Mouse (Mus musculus): Measurements from ENCODE around the gene Gm5773. TPM values are rescaled to one million over a fixed set of nuclear protein-coding genes. Genes with fewer than 3 reads are reported as not detected.
"Not testable (repeated sequence)": the region's sequence is repeated elsewhere in the genome, so short reads cannot be mapped to it uniquely, and the experiment has no call there.

Gene Gm5773
- not detected in 2 replicates for polyA plus RNA-seq (2014; fragmentation: Nextera tagmentation; extraction: Ambion mirVana)

DNA sequence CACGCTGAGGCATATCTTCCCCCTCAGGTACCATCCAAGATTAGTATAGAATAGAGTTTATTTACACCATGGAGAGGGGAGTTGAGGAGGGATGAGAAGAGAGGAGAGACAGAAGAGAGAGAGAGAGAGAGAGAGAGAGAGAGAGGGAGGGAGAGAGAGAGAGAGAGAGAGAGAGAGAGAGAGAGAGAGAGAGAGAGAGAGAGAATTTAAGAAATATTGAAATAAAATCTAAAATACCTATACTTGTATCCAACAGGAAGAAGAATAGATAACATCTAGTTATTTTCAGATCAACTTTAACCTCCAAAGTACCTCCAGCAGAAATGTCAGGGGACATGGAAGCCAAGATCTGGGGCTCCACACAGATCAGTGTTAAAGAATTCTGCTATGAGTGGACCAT, at the start of gene Gm5773:
Gene Gm5773, plus strand, starts transcription at position 301 of the 400 bp plus-strand sequence.
- not testable (repeated sequence) for H3K4me1 ChIP-seq (ENCODE audit: insufficient read depth); DNase-seq; H3K27me3 ChIP-seq (ENCODE audit: insufficient read depth, low read length); H3K4me2 ChIP-seq; H3K4me3 ChIP-seq (ENCODE audit: low read depth, low read length); H3K9me3 ChIP-seq (ENCODE audit: low read depth, low read length); ATAC-seq (ENCODE audit: insufficient read depth); H3K27ac ChIP-seq (ENCODE audit: low read depth); H3K36me3 ChIP-seq (ENCODE audit: insufficient read depth); H3K9ac ChIP-seq
- WGBS, result 83% methylated on average over 1 of the region's 1 CpGs

GRCm38 (mm10) chr3:93745475-93745874, 27.3 kb upstream of the Gm5773 start:
- ATAC-seq (ENCODE audit: insufficient read depth); DNase-seq; H3K4me3 ChIP-seq (ENCODE audit: low read depth, low read length); H3K36me3 ChIP-seq (ENCODE audit: insufficient read depth); H3K4me2 ChIP-seq; H3K27ac ChIP-seq (ENCODE audit: low read depth); H3K27me3 ChIP-seq (ENCODE audit: insufficient read depth, low read length); H3K9me3 ChIP-seq (ENCODE audit: low read depth, low read length); H3K4me1 ChIP-seq (ENCODE audit: insufficient read depth); H3K9ac ChIP-seq: not testable (repeated sequence)
- WGBS, result 90% methylated on average over 1 of the region's 1 CpGs

- H3K4me1 ChIP-seq (ENCODE audit: insufficient read depth); H3K4me3 ChIP-seq (ENCODE audit: low read depth, low read length); DNase-seq; H3K36me3 ChIP-seq (ENCODE audit: insufficient read depth); H3K9ac ChIP-seq; H3K27me3 ChIP-seq (ENCODE audit: insufficient read depth, low read length); ATAC-seq (ENCODE audit: insufficient read depth); H3K4me2 ChIP-seq; H3K9me3 ChIP-seq (ENCODE audit: low read depth, low read length); H3K27ac ChIP-seq (ENCODE audit: low read depth): not testable (repeated sequence)
- 88% methylated on average over 18 of the region's 18 CpGs for WGBS
Observed at GRCm38 (mm10) chr3:93754022-93754421, 18.8 kb upstream of the Gm5773 start.

GRCm38 (mm10) chr3:93796098-93796497, 23.3 kb downstream of the Gm5773 start, which contains the start of gene Tdpoz4:
Gene Tdpoz4, plus strand, starts transcription at chr3:93796398.
- H3K27me3 ChIP-seq (ENCODE audit: insufficient read depth, low read length); H3K9ac ChIP-seq; H3K27ac ChIP-seq (ENCODE audit: low read depth); DNase-seq; H3K4me2 ChIP-seq; H3K4me3 ChIP-seq (ENCODE audit: low read depth, low read length); H3K9me3 ChIP-seq (ENCODE audit: low read depth, low read length); H3K4me1 ChIP-seq (ENCODE audit: insufficient read depth); ATAC-seq (ENCODE audit: insufficient read depth); H3K36me3 ChIP-seq (ENCODE audit: insufficient read depth): not testable (repeated sequence)

DNA sequence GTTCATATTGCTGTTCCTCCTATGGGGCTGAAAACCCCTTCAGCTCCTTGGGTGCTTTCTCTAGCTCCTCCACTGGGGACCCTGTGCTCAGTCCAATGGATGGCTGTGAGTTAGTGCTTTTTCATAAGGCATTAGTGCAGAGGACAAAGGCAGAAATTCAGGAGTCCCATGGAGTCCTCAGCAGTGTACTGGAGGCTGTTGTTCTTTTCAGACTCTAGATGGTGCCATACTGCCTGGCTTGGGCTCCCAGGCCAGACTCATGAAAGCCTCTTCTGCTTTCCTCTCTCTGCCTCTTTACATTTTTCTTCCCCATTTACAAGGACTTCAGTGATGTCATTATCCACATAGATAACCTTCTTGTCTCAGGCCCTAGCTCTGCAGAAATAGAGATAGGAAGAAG, 40.5 kb downstream of the Gm5773 start:
- H3K9me3 ChIP-seq (ENCODE audit: low read depth, low read length); H3K36me3 ChIP-seq (ENCODE audit: insufficient read depth); H3K4me1 ChIP-seq (ENCODE audit: insufficient read depth); ATAC-seq (ENCODE audit: insufficient read depth); DNase-seq; H3K27me3 ChIP-seq (ENCODE audit: insufficient read depth, low read length); H3K27ac ChIP-seq (ENCODE audit: low read depth); H3K4me2 ChIP-seq; H3K9ac ChIP-seq; H3K4me3 ChIP-seq (ENCODE audit: low read depth, low read length): not testable (repeated sequence)

Other genes with a start within 250 kb of the Gm5773 start
- 196 and 220 TPM in 2 replicates for gene S100a10, start 217.9 kb upstream of the Gm5773 start, polyA plus RNA-seq (2014; fragmentation: Nextera tagmentation; extraction: Ambion mirVana)
- not detected in 2 replicates for gene Tdpoz2, start 120.3 kb upstream of the Gm5773 start, polyA plus RNA-seq (2014; fragmentation: Nextera tagmentation; extraction: Ambion mirVana)
- not detected in 2 replicates for gene Tdpoz1, start 96.7 kb upstream of the Gm5773 start, polyA plus RNA-seq (2014; fragmentation: Nextera tagmentation; extraction: Ambion mirVana)
- not detected in 2 replicates for gene Gm37596, start 79.9 kb upstream of the Gm5773 start, polyA plus RNA-seq (2014; fragmentation: Nextera tagmentation; extraction: Ambion mirVana)
- gene Tdpoz4, start 23.4 kb downstream of the Gm5773 start, polyA plus RNA-seq (2014; fragmentation: Nextera tagmentation; extraction: Ambion mirVana), result not detected in 2 replicates
- not detected in 2 replicates for gene Tdpoz3, start 53.0 kb downstream of the Gm5773 start, polyA plus RNA-seq (2014; fragmentation: Nextera tagmentation; extraction: Ambion mirVana)
- not detected in 2 replicates for gene Gm9117, start 170.5 kb downstream of the Gm5773 start, polyA plus RNA-seq (2014; fragmentation: Nextera tagmentation; extraction: Ambion mirVana)
- gene Tdpoz5, start 188.3 kb downstream of the Gm5773 start, polyA plus RNA-seq (2014; fragmentation: Nextera tagmentation; extraction: Ambion mirVana), result not detected in 2 replicates

Data from lung, embryonic 14.5 days (tissue).